Comparison of ENCODE assay signal across 8 mouse cellular contexts in the genomic region with DNA sequence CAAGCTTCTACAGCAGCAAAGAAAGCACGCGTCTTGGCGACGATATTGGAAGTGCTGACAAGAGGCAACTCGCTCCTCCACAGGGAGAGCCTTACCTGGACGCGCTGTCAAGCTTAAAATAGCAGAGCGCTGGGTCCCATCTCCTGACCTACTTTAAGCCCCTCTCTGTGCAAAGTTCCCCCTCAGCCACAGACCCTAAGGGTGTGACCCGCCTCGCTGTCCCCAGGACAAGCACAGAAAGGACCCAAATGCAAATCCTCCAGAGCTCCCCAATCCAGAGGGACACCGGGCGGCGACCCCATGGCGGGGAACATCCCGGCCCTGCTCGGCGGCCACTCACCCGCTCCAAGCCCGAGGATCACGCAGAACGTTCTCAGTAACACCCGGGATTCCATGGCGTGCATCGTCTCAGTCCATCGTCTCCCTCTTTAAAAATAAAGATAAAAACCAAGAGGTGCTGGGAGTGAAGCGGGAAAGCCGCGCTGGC. TPM values are rescaled to one million over a fixed set of nuclear protein-coding genes. Genes with fewer than 3 reads are reported as not detected.
DNase-seq lines count a peak whose midpoint lies in the region; ATAC-seq lines count a peak whose summit lies in the region.

No protein-coding gene starts in this region.

- no peak for DNase-seq in kidney, postnatal 10 days
- peak; percentile 53 to 67 for DNase-seq in cerebellum, postnatal 14 days
- no peak for DNase-seq in midbrain, embryonic 11.5 days (ENCODE audit: low spot score, missing footprints)
- no peak for DNase-seq in ovary, adult 18-20 months (ENCODE audit: low spot score)
- no peak for DNase-seq in gastrocnemius, postnatal 4 days (ENCODE audit: low spot score in 2 of 2)

- peaks cover 11% of the 10 kb centered on the region for H3K4me1 ChIP-seq in kidney, embryonic 16.5 days (ENCODE audit: insufficient read depth, low read length)
- peaks cover 14% of the 10 kb centered on the region for H3K4me1 ChIP-seq in forebrain, embryonic 16.5 days (replicated peaks; ENCODE audit: control insufficient read depth, insufficient read depth, low read length)
- H3K4me1 ChIP-seq in midbrain, embryonic 11.5 days (ENCODE audit: control insufficient read depth, insufficient read depth, low read length), result peaks cover 5% of the 10 kb centered on the region

- H3K9ac ChIP-seq in kidney, embryonic 16.5 days (replicated peaks; ENCODE audit: low read length), result peak overlapping the region; percentile 55
- H3K9ac ChIP-seq in forebrain, embryonic 16.5 days (replicated peaks; ENCODE audit: low read depth, low read length), result peak overlapping the region; percentile 91
- peak overlapping the region; percentile 85 for H3K9ac ChIP-seq in midbrain, embryonic 11.5 days (ENCODE audit: low read length)

- H3K4me3 ChIP-seq in kidney, embryonic 16.5 days (ENCODE audit: low read length), result peak overlapping the region; percentile 60
- H3K4me3 ChIP-seq in forebrain, embryonic 16.5 days (replicated peaks; ENCODE audit: low read length), result peak overlapping the region; percentile 84
- H3K4me3 ChIP-seq in midbrain, embryonic 11.5 days (ENCODE audit: low read depth, low read length), result peak overlapping the region; percentile 70

- H3K36me3 ChIP-seq in kidney, embryonic 16.5 days (ENCODE audit: insufficient read depth, low read length), result no peaks in the 10 kb centered on the region
- H3K36me3 ChIP-seq in forebrain, embryonic 16.5 days (ENCODE audit: control insufficient read depth, insufficient read depth), result no peaks in the 10 kb centered on the region
- no peaks in the 10 kb centered on the region for H3K36me3 ChIP-seq in midbrain, embryonic 11.5 days (ENCODE audit: control insufficient read depth, insufficient read depth, low read length)

- peak overlapping the region; percentile 99 for H3K4me2 ChIP-seq in kidney, embryonic 16.5 days (replicated peaks; ENCODE audit: low read depth, low read length)
- peak overlapping the region; percentile 87 for H3K4me2 ChIP-seq in forebrain, embryonic 16.5 days (ENCODE audit: low read length)
- peak overlapping the region; percentile 93 for H3K4me2 ChIP-seq in midbrain, embryonic 11.5 days

- under 1% methylated on average over 28 of the region's 28 CpGs for WGBS in kidney, embryonic 16.5 days
- under 1% methylated on average over 28 of the region's 28 CpGs for WGBS in forebrain, embryonic 16.5 days
- under 1% methylated on average over 28 of the region's 28 CpGs for WGBS in midbrain, embryonic 11.5 days

- H3K27me3 ChIP-seq in kidney, embryonic 16.5 days (ENCODE audit: insufficient read depth, low read length), result peaks cover 29% of the 10 kb centered on the region
- H3K27me3 ChIP-seq in forebrain, embryonic 16.5 days (replicated peaks; ENCODE audit: control insufficient read depth, insufficient read depth, low read length), result no peaks in the 10 kb centered on the region
- H3K27me3 ChIP-seq in midbrain, embryonic 11.5 days (ENCODE audit: control insufficient read depth, insufficient read depth, low read length), result no peaks in the 10 kb centered on the region; the same call in 1 of the 2 replicates

- no peak overlapping the region for H3K27ac ChIP-seq in kidney, embryonic 16.5 days (ENCODE audit: low read length)
- H3K27ac ChIP-seq in forebrain, embryonic 16.5 days (ENCODE audit: low read length), result peak overlapping the region; percentile 92
- peak overlapping the region; percentile 71 for H3K27ac ChIP-seq in midbrain, embryonic 11.5 days (ENCODE audit: low read depth, low read length)

- no peaks in the 10 kb centered on the region for H3K9me3 ChIP-seq in kidney, embryonic 16.5 days (ENCODE audit: low read length)
- H3K9me3 ChIP-seq in forebrain, embryonic 16.5 days (ENCODE audit: control insufficient read depth, low read length), result no peaks in the 10 kb centered on the region
- H3K9me3 ChIP-seq in midbrain, embryonic 11.5 days (ENCODE audit: control insufficient read depth, low read length), result no peaks in the 10 kb centered on the region

- ATAC-seq in kidney, embryonic 16.5 days (ENCODE audit: low FRiP score, low TSS enrichment), result 0 out of 2 replicates have a peak, but pooled peaks have one; percentile 3
- ATAC-seq in forebrain, embryonic 16.5 days, result peak; percentile 29
- ATAC-seq in midbrain, embryonic 11.5 days (ENCODE audit: low FRiP score), result peak; percentile 45
- no peak for ATAC-seq in CD4-positive, CD25-positive, alpha-beta regulatory T cell, adult 4 months

RNA-seq across cellular contexts. Expression of a gene that starts 0.9 kb away (rescaled TPM):
- polyA plus RNA-seq in kidney, embryonic 16.5 days (2015; fragmentation: Nextera tagmentation; extraction: Ambion mirVana), result 12.3 and 13.6 TPM in 2 replicates
- polyA plus RNA-seq in forebrain, embryonic 16.5 days (2015; fragmentation: Nextera tagmentation; extraction: Ambion mirVana), result 247 and 248 TPM in 2 replicates
- 81.0 and 84.3 TPM in 2 replicates for polyA plus RNA-seq in midbrain, embryonic 11.5 days (2014; fragmentation: Nextera tagmentation; extraction: Ambion mirVana)
- polyA plus RNA-seq in CD4-positive, CD25-positive, alpha-beta regulatory T cell, adult 4 months (2017; shearing (Covaris generic)), result not detected
- 1 to 10 TPM in 1 of 2 experiments, under 1 TPM in 1; 0.73 to 1.1 TPM for total RNA-seq in gastrocnemius, postnatal 4 days (2021)

Comparison
In these comparisons a context has a peak if more than half of its experiments do, and no peak if none do; other contexts are left out.
1. DNase-seq: peak in cerebellum, postnatal 14 days (2 of 2); none in kidney, postnatal 10 days (single experiment), midbrain, embryonic 11.5 days (single experiment), ovary, adult 18-20 months (single experiment) and gastrocnemius, postnatal 4 days (0 of 2).
2. RNA of a gene that starts 0.9 kb away (polyA plus RNA-seq): 247 to 248 TPM in forebrain, embryonic 16.5 days, 81.0 to 84.3 TPM in midbrain, embryonic 11.5 days and 12.3 to 13.6 TPM in kidney, embryonic 16.5 days; not detected in CD4-positive, CD25-positive, alpha-beta regulatory T cell, adult 4 months; every median in the first group is over 10 times any median in the second.
3. Peak in every context shown above with its lines, with median percentiles within 50 percentile points of each other: H3K4me2 ChIP-seq, H3K4me3 ChIP-seq and H3K9ac ChIP-seq.